Mouse (Mus musculus) left cerebral cortex, adult 18-20 months (tissue): ENCODE results near the gene Spata22. TPM values are rescaled to one million over a fixed set of nuclear protein-coding genes. Genes with fewer than 3 reads are reported as not detected.
"Not testable (repeated sequence)": the region's sequence is repeated elsewhere in the genome, so short reads cannot be mapped to it uniquely, and the experiment has no call there.

Experiments used
- DNase-seq, 2 experiments: peaks; one replicate each; pipeline ENCODE4 v3.0.0; 2021 to 2022; ENCODE audit warnings: low spot score in 2 of 2, mixed read lengths in 1 of 2
- long read RNA-seq, 2 experiments: library from polyadenylated mRNA; stranded (forward); transcript quantifications; one replicate each; pipeline ENCODE4 v2.0.0; 2021
- total RNA-seq, 2 experiments: library from RNA; stranded (reverse); gene quantifications; 2 replicates each; pipeline ENCODE4 v1.2.3; 2021

The Spata22 gene
- total RNA-seq, result not detected
- long read RNA-seq, experiment 1, result 0 reads
- long read RNA-seq, experiment 2, result 0 reads

- no peak for DNase-seq
Observed at GRCm38 (mm10) chr11:73329442-73329841, at the start of gene Spata22, which contains the start of the genes Aspa and Gm49340. Gene Spata22, plus strand, starts transcription at chr11:73329741. Gene Aspa, minus strand, starts transcription at chr11:73329596. Gene Gm49340, plus strand, starts transcription at chr11:73329741.

DNA sequence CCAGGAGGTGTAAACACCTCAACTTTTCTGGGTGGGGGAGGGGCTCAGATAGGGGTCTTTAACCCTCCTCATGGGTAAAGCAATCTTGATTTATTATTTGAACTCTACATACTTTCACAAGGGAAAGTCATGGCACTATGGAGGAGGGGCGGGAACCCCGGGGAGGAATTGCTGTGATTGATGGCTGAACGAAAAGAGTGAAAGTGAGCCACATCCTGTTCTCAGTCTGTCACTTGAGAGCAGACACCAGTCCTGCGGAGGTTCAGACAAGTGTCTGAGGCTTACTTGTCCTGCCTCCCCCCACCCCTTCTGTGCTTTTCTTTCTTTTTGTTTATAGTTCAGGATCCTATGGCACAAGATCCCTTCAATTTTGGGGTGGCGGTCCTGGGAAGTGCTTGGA lies 48.8 kb upstream of the Spata22 start:
- DNase-seq, result no peak

- peak; percentile 65 to 75 for DNase-seq
Observed at GRCm38 (mm10) chr11:73281528-73282027, 48.0 kb upstream of the Spata22 start.

DNA sequence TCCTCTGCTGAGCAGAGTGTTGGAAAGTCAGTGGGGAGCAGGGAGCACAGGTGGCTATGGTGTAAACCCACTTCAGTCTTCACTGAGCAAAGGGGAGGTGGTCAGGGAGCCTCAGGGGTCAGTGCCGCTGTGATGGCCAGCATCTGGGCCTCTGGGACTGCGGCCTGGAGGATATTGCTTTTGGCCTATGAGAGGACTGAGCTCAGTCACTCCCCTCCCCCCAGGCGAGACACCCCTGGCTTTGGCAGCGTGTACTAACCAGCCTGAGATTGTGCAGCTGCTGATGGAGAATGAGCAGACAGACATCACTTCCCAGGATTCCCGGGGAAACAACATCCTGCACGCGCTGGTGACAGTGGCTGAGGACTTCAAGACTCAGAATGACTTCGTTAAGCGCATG lies 46.2 kb upstream of the Spata22 start:
- DNase-seq, result no peak

DNA sequence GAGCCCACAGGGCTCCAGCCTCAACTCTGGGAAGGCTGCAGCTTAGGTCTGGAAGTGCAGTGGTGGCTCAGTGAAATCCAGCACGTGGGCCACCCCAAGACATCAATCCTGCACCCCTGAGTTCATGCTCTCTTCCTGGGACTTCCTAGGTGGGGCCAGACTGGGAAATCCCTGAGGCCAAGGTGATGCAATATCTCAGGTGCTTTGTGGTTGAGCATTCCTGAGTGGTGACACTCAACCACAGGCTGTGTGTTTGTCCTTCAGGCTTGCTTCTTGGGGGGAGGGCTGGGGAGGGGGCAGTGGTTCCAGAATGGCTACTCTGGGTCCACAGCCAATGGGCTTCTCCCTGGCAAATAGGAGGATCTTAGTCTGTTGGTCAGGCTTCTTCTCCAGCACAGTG lies 45.6 kb upstream of the Spata22 start:
- no peak for DNase-seq

- DNase-seq, result no peak
Observed at GRCm38 (mm10) chr11:73284351-73284750, 45.2 kb upstream of the Spata22 start.

GRCm38 (mm10) chr11:73289621-73290020 lies 39.9 kb upstream of the Spata22 start:
- DNase-seq, result no peak

DNA sequence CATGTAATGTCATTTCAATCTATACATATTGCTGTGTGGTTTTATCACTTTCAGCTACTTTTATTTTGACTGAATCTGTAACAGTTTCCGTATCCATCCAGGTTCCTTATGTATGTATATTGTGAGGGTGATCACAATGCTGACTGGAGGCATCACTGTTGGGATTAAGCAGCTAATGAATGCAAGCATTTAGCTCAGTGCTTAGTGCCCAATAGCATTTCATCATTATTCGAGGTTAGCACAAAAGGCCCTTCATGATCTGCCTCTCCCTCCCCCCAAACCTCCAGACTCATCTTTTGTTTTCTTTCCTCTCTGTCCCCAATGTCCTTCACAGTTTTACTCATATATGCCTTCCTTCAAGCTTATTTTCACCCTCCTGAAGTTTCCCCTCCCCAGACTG lies 26.4 kb upstream of the Spata22 start:
- DNase-seq, result no peak

DNA sequence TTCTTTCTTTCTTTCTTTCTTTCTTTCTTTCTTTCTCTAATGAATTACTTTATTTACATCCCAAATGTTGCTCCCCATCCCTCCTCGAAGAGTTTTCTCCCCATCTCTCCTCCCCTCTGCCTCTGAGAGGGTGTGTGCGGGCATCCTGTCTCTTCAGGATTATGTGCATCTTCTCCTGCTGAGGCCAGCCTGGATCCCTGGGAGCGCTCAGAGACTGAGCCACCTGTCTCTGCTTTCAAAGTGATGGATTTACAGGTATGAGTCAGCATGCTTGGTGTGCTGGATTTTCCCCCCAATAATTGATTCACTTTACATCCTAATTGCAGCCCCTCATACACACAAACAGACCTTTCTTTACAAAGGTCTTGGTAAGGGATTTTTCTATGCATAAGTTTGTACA lies 13.6 kb upstream of the Spata22 start:
- no peak for DNase-seq

DNA sequence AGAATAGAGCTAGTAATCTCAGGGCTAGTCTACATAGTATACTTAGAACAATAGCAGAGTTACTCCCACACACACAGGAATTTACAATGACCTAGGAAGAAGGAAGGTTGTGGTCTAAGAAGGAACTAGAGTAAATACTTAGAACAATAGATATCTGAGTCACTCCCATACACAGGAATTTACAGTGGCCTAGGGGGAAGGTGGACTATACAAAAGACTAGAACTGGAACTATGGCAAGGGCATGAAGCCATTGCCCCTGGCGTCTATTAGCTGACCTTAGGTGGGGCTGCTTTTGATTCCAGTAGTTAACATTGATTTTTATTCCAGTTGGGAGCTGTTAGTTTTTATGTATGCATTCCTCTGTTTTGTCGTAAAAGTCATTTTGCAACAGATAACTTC lies 11.0 kb upstream of the Spata22 start:
- not testable (repeated sequence) for DNase-seq

- not testable (repeated sequence) for DNase-seq
Observed at GRCm38 (mm10) chr11:73321064-73321463, 8.5 kb upstream of the Spata22 start.

DNA sequence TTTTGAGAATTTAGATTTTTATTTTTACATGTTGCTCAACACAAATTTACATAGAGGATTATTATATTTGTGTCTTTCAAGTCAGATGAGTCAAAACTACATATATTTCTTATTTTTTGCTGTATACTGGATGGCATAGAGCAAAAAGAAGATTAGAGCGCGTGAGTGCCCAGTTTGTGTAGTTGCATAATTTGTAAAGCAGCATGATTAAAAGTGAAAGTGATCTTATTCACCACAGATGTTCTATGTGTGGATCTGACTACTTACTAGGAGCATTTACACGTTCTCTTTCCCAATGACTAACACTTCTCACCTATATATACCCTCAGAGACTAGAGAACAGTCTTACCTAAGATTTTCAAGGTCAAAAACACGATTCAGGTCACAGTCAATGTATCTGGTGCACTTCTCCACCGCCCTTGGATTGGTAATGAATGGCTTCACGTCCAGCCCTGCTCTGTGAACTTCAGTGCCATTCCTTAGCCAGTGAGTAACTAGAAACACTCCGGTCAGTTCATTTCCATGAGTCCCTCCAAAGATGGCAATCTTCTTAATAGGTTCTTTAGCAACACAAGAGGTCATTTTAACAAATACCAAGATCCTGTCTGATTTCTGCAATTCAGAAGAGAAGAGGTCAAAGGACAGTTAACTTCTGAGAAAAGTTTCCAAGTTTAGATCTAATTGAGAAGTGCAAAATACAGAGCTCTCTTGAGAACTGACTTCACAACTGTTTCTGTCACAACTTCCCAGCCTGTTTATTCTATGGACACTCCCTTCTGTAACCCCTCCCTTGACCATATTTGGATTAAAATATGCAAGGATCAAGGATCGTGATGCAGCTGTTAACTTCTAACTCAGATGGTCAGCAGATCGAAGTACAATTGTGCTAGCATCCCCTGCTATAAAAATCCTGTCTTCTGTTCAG lies 5.4 kb upstream of the Spata22 start:
- DNase-seq, result no peak

- DNase-seq, result no peak
Observed at GRCm38 (mm10) chr11:73326485-73326886, 3.1 kb upstream of the Spata22 start.

GRCm38 (mm10) chr11:73327361-73327760 lies 2.2 kb upstream of the Spata22 start:
- DNase-seq, result peak in 1 of 2 experiments; percentile 11

- DNase-seq, result no peak
Observed at GRCm38 (mm10) chr11:73333357-73333756, 3.8 kb downstream of the Spata22 start.

DNA sequence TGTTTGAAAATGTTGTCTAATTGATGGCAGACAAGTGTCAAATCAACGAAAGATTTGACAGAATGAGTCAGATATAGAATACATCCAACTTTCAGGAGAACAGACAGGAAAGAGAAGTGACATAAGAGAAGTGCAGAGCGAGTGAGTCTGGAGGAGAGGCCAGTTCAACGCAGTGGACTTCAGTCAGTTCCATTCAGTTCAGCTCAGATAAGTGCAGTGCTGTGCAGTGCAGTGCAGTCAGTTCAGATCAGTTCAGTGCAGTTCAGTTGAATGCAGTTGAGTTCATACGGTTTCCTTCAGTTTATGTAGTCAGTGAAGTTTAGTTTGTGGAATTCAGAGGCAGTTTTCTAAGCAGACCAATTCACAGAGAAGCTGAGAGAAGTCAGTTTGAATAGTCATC lies 7.4 kb downstream of the Spata22 start:
- DNase-seq, result no peak

DNA sequence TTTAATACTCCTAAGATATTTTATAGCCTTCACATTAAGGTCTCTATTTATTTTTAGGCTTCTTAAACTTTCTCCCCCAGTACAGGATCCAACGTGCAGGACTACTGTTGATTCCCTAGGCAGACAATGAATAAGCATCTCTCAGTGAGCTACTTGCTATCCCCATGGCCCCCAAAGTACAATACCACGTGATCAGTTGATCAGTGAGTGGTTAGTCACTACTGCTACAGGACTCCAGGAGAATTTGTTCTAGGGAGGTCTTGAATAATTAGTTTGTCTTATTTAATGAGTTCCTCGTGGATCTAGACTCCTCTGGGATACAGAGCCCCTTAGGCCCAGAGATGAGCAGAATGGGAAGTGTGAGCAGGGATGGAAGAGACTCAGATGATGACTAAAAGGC lies 20.9 kb downstream of the Spata22 start, which contains the start of gene Olfr20:
Olfr20 (plus strand) TSS at position 301 of the 400 bp plus-strand sequence.
- DNase-seq, result no peak

DNA sequence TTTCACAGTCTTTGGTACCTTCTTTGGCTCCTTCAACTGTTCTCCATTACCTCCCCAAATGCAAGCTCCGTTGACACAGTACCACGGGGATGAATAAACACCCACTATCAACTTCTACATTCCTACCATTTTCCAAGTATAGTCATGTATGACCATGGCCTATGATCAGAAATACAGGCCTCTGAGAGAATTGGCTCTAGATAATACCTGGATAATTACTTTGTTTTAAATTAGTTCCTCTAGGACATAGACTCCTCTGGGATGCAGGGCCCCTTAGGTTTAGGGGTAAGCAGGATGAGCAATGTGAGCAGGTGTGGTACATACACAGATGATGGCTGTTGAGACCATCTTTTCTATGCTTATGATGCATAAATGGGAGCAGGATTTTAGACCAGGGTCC lies 41.4 kb downstream of the Spata22 start, which contains the start of gene Olfr376:
Olfr376 (plus strand) TSS at position 301 of the 400 bp plus-strand sequence.
- DNase-seq, result no peak

DNA sequence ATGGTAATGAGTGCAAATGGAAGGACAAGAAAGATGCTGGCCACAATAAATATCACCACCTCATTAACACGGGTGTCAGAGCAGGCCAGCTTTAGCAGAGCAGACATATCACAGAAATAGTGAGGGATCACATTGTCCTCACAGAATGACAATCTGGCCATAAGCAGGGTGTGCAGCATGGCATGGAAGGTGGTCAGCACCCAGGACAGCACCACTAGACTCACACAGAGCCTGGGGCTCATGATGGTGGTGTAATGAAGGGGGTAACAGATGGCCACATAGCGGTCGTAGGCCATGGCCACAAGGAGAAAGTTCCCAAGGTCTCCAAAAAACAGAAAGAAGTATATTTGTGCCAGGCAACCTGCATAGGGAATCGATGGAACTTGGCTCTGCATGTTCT lies 65.8 kb downstream of the Spata22 start:
- no peak for DNase-seq
